Mouse (Mus musculus) G1E (cell line): ENCODE measurements around the gene 4930562C15Rik.

ENCODE experiments used
- CTCF ChIP-seq: IDR thresholded peaks from 2 replicates; pipeline ENCODE4 v1.5.1; 2012; ENCODE audit warnings: low read depth, low read length, inconsistent platforms, mixed read lengths
- GATA1 ChIP-seq: IDR thresholded peaks from 2 replicates; pipeline ENCODE4 v1.6.1; 2012; ENCODE audit warnings: borderline replicate concordance, low read length, inconsistent platforms, mixed read lengths
- POLR2AphosphoS5 ChIP-seq: IDR thresholded peaks from 2 replicates; pipeline ENCODE4 v1.6.1; 2012; ENCODE audit warnings: low read depth, low read length, inconsistent platforms; ENCODE audit not compliant: insufficient replicate concordance
- TAL1 ChIP-seq: conservative IDR thresholded peaks from 2 replicates; pipeline ENCODE4 v1.6.1; 2012; ENCODE audit warnings: low read depth, low read length, inconsistent platforms, mixed read lengths

DNA sequence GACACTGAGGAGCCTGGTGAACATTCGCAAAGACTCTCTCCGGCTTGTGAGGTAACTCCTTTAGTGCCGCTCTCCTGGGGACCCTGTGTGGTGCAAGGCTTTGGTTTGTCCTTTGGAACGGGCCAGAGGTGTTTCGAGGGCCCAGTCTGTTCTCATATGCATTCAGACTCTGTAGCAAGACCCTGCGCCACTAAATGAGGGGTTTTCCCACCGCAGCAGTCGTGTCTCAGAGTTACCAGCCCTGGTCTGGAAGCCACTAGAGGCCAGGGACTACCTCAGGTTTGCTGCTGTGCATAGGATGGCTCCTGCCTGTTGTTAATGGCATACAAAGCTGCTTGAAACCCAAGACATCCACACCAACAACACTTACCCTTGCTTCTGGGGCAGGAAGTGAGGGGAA lies 75.5 kb downstream of the 4930562C15Rik start:
- no peak for TF ChIP-seq CTCF
- TF ChIP-seq TAL1 = no peak
- TF ChIP-seq POLR2AphosphoS5 = no peak
- no peak for TF ChIP-seq GATA1
